Mouse (Mus musculus): ENCODE results near the gene Ms4a14. TPM values are rescaled to one million over a fixed set of nuclear protein-coding genes. Genes with fewer than 3 reads are reported as not detected.

The Ms4a14 gene
- 0.90 and 0.93 TPM in 2 replicates for polyA plus RNA-seq (2012; rRNA removed; ENCODE audit: low replicate concordance)

GRCm38 (mm10) chr19:11314354-11314753, at the start of gene Ms4a14:
Gene Ms4a14, minus strand, starts transcription at chr19:11314454.

GRCm38 (mm10) chr19:11335932-11336331, 21.7 kb upstream of the Ms4a14 start, which contains the start of gene Ms4a7:
Gene Ms4a7, minus strand, starts transcription at chr19:11336146.

GRCm38 (mm10) chr19:11283773-11284172, 30.5 kb downstream of the Ms4a14 start, which contains the start of gene Ms4a5:
Gene Ms4a5, minus strand, starts transcription at chr19:11283873.

GRCm38 (mm10) chr19:11266052-11266845, 48.0 kb downstream of the Ms4a14 start, which contains the start of gene Ms4a1:
Gene Ms4a1, minus strand, starts transcription at chr19:11266241.

Other genes starting within 250 kb of the Ms4a14 start
- 4.3 and 6.3 TPM in 2 replicates for gene Ms4a8a, start 233.4 kb downstream of the Ms4a14 start, polyA plus RNA-seq (2012; rRNA removed; ENCODE audit: low replicate concordance)
- not detected in 2 replicates for gene 1700017D01Rik, start 183.6 kb downstream of the Ms4a14 start, polyA plus RNA-seq (2012; rRNA removed; ENCODE audit: low replicate concordance)
- not detected in 2 replicates for gene 1700025F22Rik, start 149.1 kb downstream of the Ms4a14 start, polyA plus RNA-seq (2012; rRNA removed; ENCODE audit: low replicate concordance)
- not detected in 2 replicates for gene Ms4a13, start 117.7 kb downstream of the Ms4a14 start, polyA plus RNA-seq (2012; rRNA removed; ENCODE audit: low replicate concordance)
- not detected in 2 replicates for gene Ms4a12, start 82.0 kb downstream of the Ms4a14 start, polyA plus RNA-seq (2012; rRNA removed; ENCODE audit: low replicate concordance)
- 0.10 and 0.34 TPM in 2 replicates for gene Ms4a1, start 48.2 kb downstream of the Ms4a14 start, polyA plus RNA-seq (2012; rRNA removed; ENCODE audit: low replicate concordance)
- not detected in 2 replicates for gene Ms4a5, start 30.6 kb downstream of the Ms4a14 start, polyA plus RNA-seq (2012; rRNA removed; ENCODE audit: low replicate concordance)
- gene Ms4a7, start 21.7 kb upstream of the Ms4a14 start, polyA plus RNA-seq (2012; rRNA removed; ENCODE audit: low replicate concordance): 3.7 and 19.3 TPM in 2 replicates
- gene Ms4a4a, start 61.1 kb upstream of the Ms4a14 start, polyA plus RNA-seq (2012; rRNA removed; ENCODE audit: low replicate concordance): 1.6 and 3.1 TPM in 2 replicates
- gene Ms4a4c, start 90.3 kb upstream of the Ms4a14 start, polyA plus RNA-seq (2012; rRNA removed; ENCODE audit: low replicate concordance): 0.42 and 4.8 TPM in 2 replicates
- 4.2 and 6.2 TPM in 2 replicates for gene Ms4a4b, start 129.1 kb upstream of the Ms4a14 start, polyA plus RNA-seq (2012; rRNA removed; ENCODE audit: low replicate concordance)
- gene Ms4a6c, start 154.9 kb upstream of the Ms4a14 start, polyA plus RNA-seq (2012; rRNA removed; ENCODE audit: low replicate concordance): 7.5 and 13.0 TPM in 2 replicates
- gene Gm8369, start 171.5 kb upstream of the Ms4a14 start, polyA plus RNA-seq (2012; rRNA removed; ENCODE audit: low replicate concordance): 0.57 and 0.98 TPM in 2 replicates
- 7.5 and 10.6 TPM in 2 replicates for gene Ms4a6b, start 202.1 kb upstream of the Ms4a14 start, polyA plus RNA-seq (2012; rRNA removed; ENCODE audit: low replicate concordance)
- gene Ms4a4d, start 222.3 kb upstream of the Ms4a14 start, polyA plus RNA-seq (2012; rRNA removed; ENCODE audit: low replicate concordance): 23.8 and 25.8 TPM in 2 replicates

All from subcutaneous adipose tissue, adult 2 months (tissue).